Mouse (Mus musculus) kidney, adult 9 months (tissue): ENCODE measurements around the gene Rnf144a.
A peak's percentile ranks its signal among the peaks of the same experiment; 100 is the strongest.

Experiments
- DNase-seq: peaks from one replicate; pipeline ENCODE4 v3.0.0; 2022

The Rnf144a gene

DNA sequence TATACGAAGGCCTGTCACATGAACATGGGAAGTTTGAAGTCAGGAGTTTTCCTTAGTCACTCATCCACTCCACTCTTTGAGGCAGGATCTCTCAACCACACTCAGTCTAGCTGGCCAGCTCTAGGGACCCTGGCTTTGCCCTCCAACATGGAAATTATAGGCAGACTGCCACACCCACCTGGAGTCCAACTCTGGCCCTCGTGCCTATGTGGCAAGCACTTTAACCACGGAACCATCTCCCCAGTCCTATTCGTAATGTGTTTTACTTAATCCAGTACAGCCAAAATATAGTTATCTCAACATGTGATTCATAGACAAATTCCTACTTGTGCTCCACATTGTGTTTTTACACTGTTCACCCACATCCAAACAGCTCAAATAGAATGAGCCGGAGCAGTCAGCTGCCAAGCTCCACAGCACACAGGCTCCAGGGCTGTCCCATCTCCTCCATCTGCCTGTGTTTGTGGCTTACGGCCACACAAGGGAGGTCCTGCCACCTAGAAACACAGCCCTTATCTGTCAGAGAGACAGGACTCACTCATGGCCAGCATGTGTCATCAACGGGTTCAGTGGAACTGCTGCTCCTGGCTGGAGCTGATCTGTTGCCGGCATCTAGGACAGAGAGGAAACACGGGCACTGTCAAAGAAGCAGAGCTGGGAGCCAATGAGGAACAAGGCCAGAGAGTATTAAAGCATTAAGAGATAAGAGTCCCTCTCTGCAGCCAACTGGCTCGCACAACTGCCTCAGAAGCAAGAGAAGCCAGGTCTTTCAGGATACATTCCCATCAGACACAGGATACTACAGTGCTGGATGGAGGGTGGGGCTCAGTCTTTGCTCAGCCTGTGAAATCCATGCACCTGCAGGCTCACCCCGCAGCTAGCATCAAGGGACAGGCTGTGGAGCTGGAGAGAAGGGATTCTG lies 10.0 kb downstream of the Rnf144a start:
- peak; percentile 26 for DNase-seq

DNA sequence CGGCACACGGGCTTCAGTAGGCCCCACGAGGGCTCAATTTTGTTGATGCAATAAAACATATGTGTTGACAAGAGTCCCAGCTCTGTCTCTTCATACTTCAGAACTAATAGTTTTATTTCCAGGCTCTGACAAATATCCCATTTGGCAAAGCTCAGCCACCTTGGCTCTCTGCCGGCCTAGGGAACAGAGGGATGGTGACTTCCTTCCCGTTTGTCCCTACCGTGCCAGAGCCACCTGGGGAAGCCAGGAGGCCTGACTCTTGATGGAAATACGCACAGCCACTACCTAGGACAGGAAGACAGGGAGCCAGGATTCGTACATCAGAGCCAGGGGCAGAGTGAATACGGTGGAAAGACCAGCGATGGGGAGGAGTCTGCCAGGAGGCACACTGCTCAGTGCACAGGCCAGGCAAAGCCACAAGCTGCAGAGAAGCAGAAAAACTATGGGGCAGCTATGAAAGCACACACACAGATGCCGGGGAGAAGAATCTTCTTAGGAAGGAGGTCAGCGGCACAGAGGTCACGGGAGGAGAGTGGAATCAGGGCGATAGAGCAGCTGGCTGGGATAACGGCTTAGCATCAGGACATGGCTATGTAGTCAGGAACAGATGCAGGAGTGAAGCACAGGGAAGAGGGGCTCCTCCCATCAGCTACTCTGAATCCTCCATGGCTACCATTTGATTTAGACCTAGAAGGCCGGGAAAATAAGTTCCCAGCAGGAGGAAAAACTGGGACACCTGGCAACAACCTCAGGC lies 11.5 kb downstream of the Rnf144a start:
- DNase-seq: peak; percentile 44

DNA sequence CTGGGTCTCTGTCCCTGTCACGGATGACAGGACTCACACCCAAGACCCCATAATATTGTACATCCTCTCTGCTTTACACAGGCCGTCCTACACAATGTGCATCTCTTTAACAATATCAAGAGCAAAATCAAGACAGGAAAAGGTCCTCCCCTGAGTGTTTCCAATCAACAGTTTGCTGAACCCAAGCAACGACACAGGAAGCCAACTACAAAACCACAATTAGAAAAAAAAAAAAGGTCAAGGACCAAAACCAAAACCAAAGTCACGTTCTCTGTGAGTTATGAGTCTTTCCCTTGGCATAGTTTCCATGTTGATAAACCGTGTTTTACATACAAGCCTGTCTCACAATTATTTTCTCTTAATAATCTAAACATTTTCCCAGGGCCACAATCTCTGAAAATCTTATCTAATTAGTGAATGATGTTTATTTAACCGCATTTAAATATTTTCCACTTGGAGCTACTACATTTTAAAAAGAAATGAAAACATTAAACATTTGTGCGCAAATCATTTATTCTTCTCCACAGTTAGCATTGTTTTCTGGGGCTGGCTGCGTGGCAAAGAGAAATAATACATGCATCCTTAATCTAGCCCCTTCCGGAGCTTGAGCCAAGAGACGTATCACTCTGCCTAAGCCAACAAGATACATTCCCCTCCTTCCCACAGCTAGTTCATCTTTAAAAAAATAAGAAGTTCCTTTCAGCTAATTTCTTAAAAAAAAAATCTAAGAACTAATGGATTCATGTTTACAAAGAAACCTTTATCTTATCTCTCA lies 13.2 kb downstream of the Rnf144a start:
- DNase-seq: peak; percentile 41

DNA sequence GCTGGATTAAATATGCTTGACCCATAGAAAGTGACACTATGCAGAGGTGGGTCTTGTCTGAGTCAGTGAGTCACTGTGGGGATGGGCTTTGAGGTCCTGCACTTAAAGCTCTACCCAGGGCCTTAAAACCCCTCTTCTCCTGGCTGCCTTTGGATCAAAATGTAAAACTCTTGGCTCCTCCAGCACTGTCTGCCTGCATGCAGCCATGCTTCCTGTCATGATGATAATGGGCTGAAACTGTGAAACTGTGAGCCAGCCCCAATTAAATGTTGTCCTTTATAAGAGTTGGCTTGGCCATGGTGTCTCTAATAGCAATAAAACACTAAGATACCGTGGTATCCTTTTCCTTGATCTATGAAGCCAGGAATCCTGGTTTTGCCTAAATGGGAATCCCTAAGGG lies 13.8 kb downstream of the Rnf144a start:
- DNase-seq: no peak

DNA sequence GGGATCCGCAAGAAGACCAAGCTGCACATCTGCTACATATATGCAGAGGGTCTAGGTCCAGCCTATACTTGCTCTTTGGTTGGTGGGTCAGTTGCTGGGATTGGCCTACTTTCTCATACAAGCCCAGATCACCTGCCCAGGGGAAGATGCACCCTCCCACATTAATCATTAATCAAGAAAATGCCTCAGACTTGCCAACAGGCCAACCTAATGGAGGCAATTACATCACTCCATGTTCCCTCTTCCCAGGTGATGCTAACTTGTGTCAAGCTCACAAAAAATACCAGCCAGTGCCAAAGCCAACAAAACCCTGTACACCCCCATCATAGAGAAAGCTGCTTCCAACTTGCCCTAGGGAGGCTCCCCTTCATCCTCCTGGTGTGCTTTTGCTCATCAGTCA lies 14.3 kb downstream of the Rnf144a start:
- DNase-seq: peak; percentile 36

DNA sequence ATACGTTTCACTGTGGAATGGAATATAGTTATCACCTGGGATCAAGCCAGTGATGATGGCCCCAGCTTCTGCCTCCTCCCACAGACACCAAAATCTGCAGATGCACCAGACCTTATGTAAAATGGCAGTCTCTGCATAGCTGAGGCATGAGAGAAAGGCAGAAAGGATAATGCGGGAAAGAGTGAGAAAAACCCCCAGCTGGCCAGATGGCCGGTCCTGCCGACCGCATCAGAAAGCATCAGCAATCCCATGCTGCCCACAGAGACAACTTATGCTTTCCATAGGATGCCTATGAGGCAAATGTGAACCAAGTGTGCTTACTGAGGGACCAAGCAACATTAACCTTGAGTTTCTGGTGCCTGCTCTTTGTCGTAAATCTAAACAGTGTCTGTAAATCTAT lies 15.7 kb downstream of the Rnf144a start:
- no peak for DNase-seq

DNA sequence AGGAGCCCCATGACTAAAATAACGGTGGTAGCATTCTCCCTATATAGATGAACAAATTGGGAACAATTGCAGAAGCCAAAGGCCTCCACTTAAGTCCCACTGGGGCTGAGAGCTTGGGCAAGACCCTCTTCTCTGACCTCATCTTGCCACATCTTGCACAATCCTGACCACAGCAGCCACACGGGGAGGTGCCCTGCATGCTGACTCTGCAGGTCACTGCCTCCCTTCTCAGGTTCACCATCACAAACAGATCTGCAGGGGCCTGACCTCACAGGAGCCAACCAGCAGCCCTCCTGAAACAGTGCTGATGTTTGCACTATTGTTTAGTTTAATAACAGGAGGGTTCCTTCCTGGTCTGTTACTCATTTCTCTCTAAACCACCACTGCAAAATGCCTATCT lies 16.5 kb downstream of the Rnf144a start:
- peak; percentile 26 for DNase-seq

DNA sequence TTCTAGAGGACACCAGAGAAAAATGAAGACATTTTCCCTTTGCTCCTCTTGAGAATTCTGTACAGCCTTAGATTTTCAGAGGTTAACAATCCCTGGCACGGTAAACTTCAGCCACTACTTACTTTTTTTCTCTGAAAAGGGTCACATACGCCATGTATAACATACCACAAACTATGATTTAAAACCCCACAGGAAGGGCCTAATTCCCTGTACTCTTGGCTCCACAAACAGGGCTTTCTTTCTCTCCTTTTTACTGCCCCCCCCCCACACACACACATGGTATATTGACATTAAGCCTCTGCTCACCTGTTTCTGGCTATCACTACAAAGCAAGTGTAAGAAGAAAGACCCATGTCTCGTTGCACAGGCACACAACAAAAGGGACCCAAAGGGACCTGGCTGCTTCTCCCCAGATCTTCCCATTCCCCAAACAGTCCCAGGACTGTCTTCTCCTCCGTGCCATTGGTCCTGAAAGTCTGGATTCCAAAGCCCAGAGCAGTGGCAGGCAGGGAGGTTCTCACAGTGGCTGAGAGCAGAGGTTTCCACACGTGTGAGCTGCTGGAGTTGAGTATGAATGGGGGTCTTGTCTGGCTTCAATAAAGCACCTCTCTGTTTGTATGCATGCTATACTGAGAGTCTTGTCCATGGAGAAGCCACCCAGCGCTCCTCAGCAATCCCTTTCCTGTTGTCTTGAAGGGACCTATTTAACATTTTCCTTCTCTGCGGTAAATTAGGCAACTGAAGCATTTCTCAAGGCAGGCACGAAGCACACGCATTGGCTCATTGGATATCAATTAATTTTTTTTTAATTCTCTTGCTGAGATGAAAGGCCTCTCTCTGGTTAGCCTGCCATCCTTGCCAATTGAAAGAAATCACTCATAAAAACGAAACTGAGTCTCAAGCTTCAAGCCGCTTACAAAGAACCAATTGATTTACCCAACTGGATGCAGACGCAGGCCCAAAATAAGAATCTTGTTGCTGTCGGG lies 20.3 kb downstream of the Rnf144a start:
- DNase-seq: no peak

DNA sequence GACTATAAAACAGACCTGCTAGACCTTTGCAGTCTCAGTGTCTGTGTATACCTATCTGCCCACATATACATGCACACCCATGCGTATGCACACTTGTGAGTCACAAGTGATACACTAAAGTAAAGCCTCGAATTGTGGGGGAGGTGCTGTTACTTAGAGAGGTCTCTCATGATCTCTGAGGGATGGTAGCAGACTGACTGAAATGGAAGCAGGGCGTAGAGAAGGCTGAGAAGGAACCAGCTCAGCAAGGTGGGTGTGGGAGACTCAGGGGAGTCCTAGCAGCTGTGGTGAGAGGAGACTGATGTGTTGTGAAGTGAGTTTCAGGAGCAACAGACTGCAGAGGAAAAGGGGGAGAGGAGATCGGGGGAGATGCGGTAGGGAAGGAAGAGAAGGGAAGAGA lies 21.8 kb downstream of the Rnf144a start:
- DNase-seq: no peak

DNA sequence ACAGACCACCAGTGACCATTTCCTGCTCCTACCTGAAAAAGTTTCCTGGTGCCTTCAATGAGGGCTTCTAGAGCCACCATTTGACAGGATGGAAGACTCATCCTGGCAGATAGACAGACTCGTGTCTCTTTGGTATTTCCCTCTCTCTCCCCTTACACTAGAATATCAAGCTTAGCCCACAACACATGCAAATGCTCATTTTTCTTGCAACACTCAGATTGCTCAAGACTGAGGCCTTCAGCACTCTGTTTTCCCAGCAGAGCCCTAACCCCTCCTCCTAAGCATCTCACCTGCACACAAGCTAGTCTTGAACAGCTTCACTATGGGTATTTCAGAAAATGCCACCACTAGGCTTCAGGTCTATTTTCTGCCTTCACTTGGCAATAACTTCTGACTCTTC lies 23.9 kb downstream of the Rnf144a start:
- DNase-seq: no peak

DNA sequence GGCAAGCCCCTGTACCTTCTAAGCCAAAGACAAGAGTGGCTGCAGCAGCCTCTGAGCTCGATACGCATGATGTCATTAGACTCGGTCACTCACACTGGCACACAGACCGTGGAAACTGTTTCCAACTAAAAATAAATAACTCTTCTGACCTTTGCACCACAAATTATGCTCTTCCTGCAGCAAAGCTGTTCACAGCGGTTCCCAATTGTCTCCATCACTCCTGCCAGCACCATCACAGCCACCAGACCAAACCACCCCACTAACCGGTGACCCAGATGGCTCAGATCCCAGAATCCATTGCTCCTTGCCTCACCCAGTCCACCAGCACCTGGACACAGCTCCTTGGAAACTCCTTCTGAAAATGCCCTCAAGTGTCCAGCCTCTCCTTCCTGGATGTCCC lies 27.5 kb downstream of the Rnf144a start:
- DNase-seq: peak; percentile 34

DNA sequence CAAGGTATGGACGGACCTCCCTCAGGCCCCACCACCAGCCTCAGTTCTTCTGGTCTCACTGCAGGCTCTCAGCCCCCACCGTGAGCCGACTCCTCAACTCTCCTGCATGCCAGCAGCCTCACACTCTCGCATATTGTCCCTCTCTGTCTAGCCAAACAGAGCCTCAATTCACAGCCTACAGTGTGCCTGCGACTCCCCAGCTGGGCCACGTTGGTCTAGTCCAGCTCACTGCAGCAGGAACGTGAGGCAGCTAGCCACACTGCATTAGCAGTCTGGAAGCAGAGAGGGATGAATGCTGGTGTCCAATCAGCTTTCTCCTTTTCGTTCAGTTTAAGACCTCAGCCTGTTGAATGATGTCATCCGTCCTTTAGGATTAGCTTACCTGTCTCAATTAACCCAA lies 28.1 kb downstream of the Rnf144a start:
- no peak for DNase-seq

DNA sequence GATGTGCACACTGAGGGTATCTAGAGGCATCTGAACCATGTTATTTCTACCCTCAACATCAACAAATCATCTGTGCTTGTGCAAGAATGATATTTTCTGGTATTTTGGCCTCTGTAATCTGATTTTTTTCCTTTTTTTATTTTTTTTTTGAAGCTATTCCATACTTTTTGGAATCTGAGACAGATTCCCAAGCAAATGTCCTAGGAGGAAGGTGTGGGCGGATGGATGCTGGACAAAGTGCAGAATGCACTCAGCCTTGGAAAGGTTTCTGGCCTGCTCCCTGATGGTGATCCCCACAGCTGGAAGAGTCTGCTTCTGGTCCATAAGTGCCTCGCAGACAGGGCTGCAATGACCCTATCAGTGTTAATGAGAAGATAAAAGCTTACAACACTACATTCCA lies 28.9 kb downstream of the Rnf144a start:
- DNase-seq: no peak

DNA sequence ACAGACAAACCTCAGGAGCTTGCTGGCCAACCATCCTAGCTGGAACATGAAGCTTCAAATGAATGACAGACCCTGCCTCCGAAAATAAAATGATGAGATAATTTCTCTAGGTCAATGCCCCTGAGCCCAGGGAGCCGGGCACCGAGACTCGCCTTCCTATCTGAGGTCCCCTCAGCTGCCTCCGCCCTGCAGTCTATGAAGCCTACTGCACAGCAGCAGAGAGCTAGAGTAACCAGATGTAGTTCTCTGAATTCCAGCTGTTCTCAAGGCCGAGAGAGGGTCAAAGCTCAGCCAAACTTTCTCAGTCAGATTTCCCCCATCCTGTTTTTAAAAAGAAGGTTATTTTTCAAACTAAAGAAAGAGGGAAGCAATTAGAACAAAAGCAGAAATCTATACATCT lies 29.3 kb downstream of the Rnf144a start:
- DNase-seq: no peak

DNA sequence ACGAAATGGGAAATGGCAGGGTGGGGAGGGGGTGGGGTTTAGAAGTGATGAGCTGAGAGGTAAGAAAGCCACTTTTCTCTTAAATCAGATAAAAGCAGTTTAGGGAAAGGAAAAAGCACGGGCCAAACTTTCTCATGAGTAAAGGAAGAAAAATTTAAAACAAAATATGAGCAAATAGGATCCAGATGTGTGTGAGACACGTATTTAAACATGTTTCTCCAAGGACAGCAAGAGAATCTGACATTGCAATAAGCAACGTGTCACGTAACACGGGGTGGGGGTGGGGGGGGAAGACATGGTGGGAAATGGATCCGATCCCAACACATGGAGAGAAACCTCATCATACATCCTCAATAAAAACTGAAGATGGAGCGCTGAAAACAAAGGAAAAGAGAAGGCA lies 33.3 kb downstream of the Rnf144a start:
- no peak for DNase-seq

DNA sequence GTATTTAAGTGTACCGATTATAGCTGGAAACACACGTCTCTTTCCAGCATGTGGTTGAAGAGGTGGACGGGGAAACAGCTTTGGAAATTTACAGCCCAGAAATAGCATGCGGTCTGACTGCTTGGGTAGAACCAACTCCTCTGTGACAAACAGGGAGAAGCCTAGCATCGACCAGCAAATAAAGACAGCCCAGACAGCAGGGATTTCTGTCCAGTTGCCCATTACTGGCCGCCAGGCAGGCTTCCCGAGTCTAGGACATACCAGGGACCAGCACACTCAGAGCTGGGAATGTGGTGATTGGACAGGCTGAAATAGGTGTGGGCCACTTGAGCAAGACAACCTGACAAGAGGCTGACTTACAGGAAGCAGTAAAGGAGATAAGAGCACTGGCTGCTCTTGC lies 35.3 kb downstream of the Rnf144a start:
- DNase-seq: no peak

DNA sequence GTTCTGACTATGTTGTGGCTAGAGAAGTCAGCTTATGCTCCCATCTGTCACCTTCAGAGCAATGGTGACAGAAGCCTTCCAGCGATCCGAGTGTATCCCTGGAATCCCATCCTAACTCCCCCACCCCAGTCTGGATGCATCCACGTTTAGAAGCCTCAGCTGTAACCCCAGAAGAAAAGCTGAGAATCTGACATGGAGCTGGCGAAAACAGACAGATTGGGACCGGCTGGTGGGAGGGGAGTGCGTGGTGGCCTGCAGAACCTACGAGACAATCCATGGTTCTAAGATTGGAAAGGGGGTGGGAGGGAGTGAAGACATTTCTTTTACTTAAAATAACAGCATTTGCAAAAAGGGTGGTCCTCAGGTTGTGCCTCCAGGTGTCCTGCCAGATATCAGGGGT lies 37.4 kb downstream of the Rnf144a start:
- no peak for DNase-seq

DNA sequence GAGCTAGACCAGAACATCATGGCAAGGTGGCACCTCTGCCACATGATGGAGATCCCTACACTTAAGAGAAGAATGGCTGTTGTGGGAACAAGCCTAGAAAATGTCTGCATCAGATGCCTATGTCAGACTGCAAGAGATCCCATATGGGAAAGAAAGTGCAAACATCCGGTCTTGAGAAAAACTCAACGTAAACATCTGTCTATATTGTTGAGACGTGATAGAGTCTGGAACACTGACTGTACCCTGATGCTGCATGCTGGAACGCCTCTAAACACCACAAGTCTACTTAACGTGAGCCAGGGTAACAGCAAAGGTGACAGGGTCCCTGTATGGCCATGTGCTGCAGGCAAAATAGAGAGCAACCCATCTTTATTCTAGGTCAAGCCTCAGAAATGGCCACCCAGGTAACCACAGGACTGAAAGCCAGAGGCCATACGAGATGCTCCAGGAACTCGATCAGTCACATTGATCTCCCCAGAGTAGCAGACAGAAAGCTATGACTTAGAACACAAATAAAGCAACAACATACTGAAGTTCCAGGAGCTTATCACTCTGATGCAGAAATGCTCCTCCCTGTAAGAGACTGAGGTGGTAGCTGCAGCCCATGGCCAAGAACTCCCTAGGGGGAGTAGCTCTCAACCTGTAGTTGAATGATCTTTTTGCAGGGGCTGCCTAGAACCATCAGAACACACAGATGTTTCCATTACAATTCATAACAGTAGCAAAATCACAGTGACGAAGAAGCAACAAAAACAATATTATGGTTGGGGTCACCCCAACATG lies 38.3 kb downstream of the Rnf144a start:
- DNase-seq: no peak

DNA sequence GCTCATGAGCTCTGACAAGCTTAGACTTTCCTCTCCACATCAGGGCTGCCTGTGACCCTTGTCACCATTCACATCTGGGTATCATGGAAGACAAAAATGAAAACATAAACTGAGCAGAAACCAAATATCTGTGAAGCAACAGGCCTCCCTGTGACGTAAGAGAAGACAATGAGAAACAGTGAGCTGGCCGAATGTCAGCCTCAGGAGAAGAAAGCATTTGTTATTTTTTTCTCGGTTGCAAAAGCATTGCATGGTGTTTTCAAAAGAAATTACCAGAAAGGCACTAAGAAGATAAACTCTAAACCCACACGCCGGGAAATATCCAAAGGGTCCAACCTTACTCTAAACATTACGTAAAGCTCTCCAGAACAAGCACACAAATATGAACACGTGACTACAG lies 41.3 kb downstream of the Rnf144a start:
- no peak for DNase-seq

DNA sequence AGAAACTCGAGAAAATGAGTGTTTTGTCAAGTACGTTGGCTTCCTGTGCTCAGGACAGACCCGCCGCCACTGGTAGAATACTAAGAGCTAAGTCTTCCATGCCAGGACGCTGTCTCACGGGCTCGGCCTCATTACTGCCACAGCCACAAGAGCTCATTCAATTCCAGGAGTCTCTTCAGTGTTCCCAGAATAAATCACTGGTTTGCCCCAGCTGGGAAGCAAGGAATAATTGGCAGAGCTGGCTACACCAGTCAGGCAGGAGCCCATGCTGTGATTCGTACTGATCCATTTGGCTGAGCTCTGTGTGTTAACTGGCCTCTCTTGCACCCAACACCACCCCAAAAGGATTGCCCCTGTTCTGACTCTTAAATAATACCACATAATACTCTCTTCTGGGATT lies 45.0 kb downstream of the Rnf144a start:
- DNase-seq: no peak

DNA sequence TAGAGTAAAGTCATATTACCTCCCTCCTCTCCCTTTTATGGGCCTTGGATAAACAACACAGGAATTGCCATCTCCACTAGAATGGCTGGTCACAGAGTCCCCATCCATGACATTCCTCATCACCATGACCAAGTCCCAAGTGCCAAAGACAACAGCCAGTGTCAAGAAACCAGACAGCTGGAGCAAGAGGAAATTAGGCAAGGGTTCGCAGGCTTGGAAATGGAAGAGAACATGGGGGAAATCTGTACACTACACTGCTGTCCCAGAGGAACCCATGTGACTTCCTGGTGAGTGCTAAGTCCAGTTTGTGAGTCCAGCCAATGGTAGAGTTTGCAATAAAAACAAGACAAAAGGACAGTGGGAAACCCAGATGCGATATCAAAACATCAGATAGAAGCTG lies 47.7 kb downstream of the Rnf144a start:
- DNase-seq: peak; percentile 41
